Mouse (Mus musculus) liver, adult (tissue): ENCODE data around the gene Lect2.

Source experiments
- GATA4 ChIP-seq: IDR thresholded peaks from 2 replicates; pipeline ENCODE4 v1.6.1; 2014; ENCODE audit warnings: mild to moderate bottlenecking, low read length; ENCODE audit not compliant: insufficient replicate concordance

The Lect2 gene

GRCm38 (mm10) chr13:56494440-56494839, 53.9 kb downstream of the Lect2 start:
- no peak for TF ChIP-seq GATA4
